Mouse (Mus musculus) activated CD4-positive, CD25-positive, alpha-beta regulatory T cell (primary cell): ENCODE measurements around the gene Immt. TPM values are rescaled to one million over a fixed set of nuclear protein-coding genes. Genes with fewer than 3 reads are reported as not detected.

Experiments used
- polyA plus RNA-seq, 2 experiments: library from polyadenylated mRNA; unstranded; fragments of 100-300 nt; shearing (Covaris generic); gene quantifications; one replicate each; pipeline ENCODE4 v1.2.1; 2017

Gene Immt
- polyA plus RNA-seq: 100 to 1,000 TPM in 1 of 2 experiments, 10 to 100 TPM in 1; 98.6 to 100 TPM

DNA sequence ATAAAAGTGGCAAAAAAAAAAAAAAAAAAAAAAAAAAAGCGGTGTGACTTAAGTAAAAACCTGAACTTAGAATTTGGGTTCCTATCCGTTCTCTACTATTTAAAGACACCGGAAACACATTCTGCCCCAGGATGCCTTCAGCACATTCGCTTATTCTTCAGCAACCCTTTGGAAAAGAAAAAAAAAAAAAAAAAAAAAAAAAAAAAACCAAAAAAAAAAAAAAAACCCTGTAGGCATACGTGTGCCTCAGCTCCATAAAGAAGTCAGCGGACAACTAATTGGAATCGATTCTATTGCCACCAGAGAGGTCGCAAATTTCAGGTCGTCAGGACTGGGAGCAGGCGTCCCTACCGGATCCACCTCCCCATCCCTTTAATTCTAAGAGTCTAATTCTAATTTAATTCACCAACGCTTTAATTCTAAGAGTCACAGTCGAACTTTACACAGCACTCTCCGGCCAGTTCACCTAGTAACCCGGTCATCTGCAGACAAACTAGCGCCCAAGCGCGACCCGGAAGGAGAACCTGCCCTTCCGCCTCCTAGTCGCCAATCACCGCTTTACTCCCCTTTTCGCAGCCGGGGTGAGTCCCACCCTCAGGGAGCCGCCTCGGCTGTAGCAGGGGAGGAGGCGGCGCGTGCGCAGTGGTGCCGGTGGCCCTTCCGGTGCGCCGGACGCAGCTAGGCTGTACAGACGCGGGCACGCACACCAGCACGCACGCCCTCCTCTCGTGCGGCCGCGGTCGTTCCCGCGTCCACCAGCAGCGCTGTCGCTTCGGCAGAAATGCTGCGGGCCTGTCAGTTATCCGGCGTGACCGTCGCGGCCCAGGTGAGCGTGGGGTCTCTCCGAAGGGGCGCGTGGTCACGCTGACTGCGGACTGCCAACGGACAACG, at the start of gene Immt:
Immt (plus strand) TSS at position 642 of the 891 bp plus-strand sequence.

DNA sequence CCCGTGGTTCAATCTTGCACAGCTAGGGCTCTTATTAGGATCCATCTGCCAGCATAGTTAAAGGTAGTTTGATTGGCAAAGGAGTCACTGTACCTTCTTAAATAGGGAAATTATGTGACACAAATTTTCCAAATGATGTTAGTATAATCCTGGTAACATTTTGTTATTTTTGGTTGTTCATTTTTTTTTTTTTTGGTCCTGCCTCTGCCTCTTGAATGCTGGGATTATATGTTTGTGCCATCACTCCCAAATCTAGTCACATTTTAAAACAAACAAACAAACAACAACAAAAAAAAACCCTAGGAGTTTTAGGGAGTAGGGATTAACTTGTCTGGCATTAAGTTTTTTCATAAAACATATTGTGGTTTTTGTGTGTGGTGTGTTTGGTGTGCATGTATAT, 4.3 kb upstream of the Immt start, which contains the start of gene Mrpl35:
Mrpl35 (minus strand) TSS at position 101 of the 400 bp plus-strand sequence.

GRCm38 (mm10) chr6:71908481-71909381, 77.6 kb downstream of the Immt start, which contains the start of the genes Ptcd3 and Polr1a:
Gene Ptcd3 (minus strand): TSS chr6:71908750.
Gene Polr1a (plus strand): TSS chr6:71909053.

Other genes starting within 250 kb of the Immt start
- 10 to 100 TPM; 49.4 to 65.2 TPM for gene Kdm3a, start 198.3 kb upstream of the Immt start, polyA plus RNA-seq
- gene Reep1, start 123.8 kb upstream of the Immt start, polyA plus RNA-seq: under 1 TPM; 0.12 to 0.24 TPM
- 10 to 100 TPM; 46.9 to 56.0 TPM for gene Mrpl35, start 4.4 kb upstream of the Immt start, polyA plus RNA-seq
- 10 to 100 TPM; 59.4 to 76.0 TPM for gene Ptcd3, start 77.4 kb downstream of the Immt start, polyA plus RNA-seq
- gene Polr1a, start 77.7 kb downstream of the Immt start, polyA plus RNA-seq: 10 to 100 TPM; 25.9 to 27.4 TPM